ENCODE assay signal across 10 mouse cellular contexts in genomic region chr4:32551337-32551736, GRCm38 (mm10). TPM values are rescaled to one million over a fixed set of nuclear protein-coding genes. Genes with fewer than 3 reads are reported as not detected.
DNase-seq lines count a peak whose midpoint lies in the region; TF ChIP-seq lines count a peak whose summit lies in the region.
"Had no signal": no experiment of that assay in that cellular context is flagged by ENCODE, and none has a peak within 500 bp of the region (broad histone marks: within the 10 kb centered on the region; RNA-seq: fewer than 3 reads in every experiment).

No protein-coding gene starts in this region.

- no peaks in the 10 kb centered on the region for H3K36me3 ChIP-seq in heart, adult 2 months (ENCODE audit: control insufficient read depth, insufficient read depth, low read length)
- no peaks in the 10 kb centered on the region for H3K36me3 ChIP-seq in thymus, adult 2 months (ENCODE audit: control insufficient read depth, insufficient read depth, low read length)

- TF ChIP-seq CTCF in heart, adult 2 months (IDR thresholded peaks at IDR 0.05): peak; percentile 77
- no peak for TF ChIP-seq CTCF in thymus, adult 2 months (IDR thresholded peaks at IDR 0.05; ENCODE audit: borderline replicate concordance, control insufficient read depth, extremely low read depth, insufficient read depth, low read length, poor library complexity)

- no peaks in the 10 kb centered on the region for H3K79me2 ChIP-seq in heart, adult 2 months (replicated peaks; ENCODE audit: control insufficient read depth, insufficient read depth, low read length)

- TF ChIP-seq POLR2A in heart, adult 2 months (IDR thresholded peaks at IDR 0.05; ENCODE audit: insufficient read depth, low read depth, low read length): no peak
- TF ChIP-seq POLR2A in thymus, adult 2 months (IDR thresholded peaks at IDR 0.05; ENCODE audit: control insufficient read depth, extremely low read depth, insufficient read depth, low read length, poor library complexity): no peak

- intact Hi-C loops in heart, adult 2 months (cut with DNase I): loop anchor here (5.0 kb wide), 1 partner anchor 494 kb away; no protein-coding TSS in a partner anchor

- no peak overlapping the region for H3K4me3 ChIP-seq in heart, adult 2 months
- no peak overlapping the region for H3K4me3 ChIP-seq in thymus, adult 2 months (ENCODE audit: control insufficient read depth, insufficient read depth, low read length)

- no peak for TF ChIP-seq EP300 in heart, adult 2 months (IDR thresholded peaks at IDR 0.05; ENCODE audit: insufficient read depth, low read depth, low read length)

- no peak for DNase-seq in heart, adult 2 months
- DNase-seq in heart, adult 8-10 months (ENCODE audit: low spot score): no peak
- peak; percentile 41 for DNase-seq in thymus, adult 2 months
- no peak for DNase-seq in thymus, postnatal 0 days (ENCODE audit: low spot score)
- peak; percentile 72 for DNase-seq in embryo, embryonic 10 days (ENCODE audit: low spot score)
- no peak for DNase-seq in neural tube, embryonic 10.5 days (ENCODE audit: extremely low spot score, low spot score)
- DNase-seq in adipocyte (ENCODE audit: low spot score): no peak
- no peak for DNase-seq in frontal cortex, postnatal 10 days (ENCODE audit: low spot score in 2 of 2)
- DNase-seq: gastrocnemius, postnatal 36 days; thymus, postnatal 36 days had no signal

- no peaks in the 10 kb centered on the region for H3K4me1 ChIP-seq in heart, adult 2 months (ENCODE audit: control insufficient read depth, insufficient read depth, low read length)
- no peaks in the 10 kb centered on the region for H3K4me1 ChIP-seq in thymus, adult 2 months (replicated peaks; ENCODE audit: control insufficient read depth, insufficient read depth, low read length)

- no peak overlapping the region for H3K27ac ChIP-seq in heart, adult 2 months
- no peak overlapping the region for H3K27ac ChIP-seq in thymus, adult 2 months (ENCODE audit: control insufficient read depth, insufficient read depth, low read length)

- H3K9ac ChIP-seq in heart, adult 2 months (ENCODE audit: low read depth, low read length): no peak overlapping the region

- 58% methylated on average over 4 of the region's 4 CpGs for WGBS in heart, adult 2 months
- 76% methylated on average over 4 of the region's 4 CpGs for WGBS in thymus, adult 2 months

- no peaks in the 10 kb centered on the region for H3K27me3 ChIP-seq in heart, adult 2 months (ENCODE audit: control insufficient read depth, insufficient read depth, low read length)
- H3K27me3 ChIP-seq in thymus, adult 2 months (ENCODE audit: control insufficient read depth, insufficient read depth, low read length): no peaks in the 10 kb centered on the region

RNA-seq across cellular contexts. Expression of gene Gja10, which starts 51.2 kb away (rescaled TPM):
- not detected for total RNA-seq in heart, adult 2 months (2021)
- polyA plus RNA-seq in heart, adult 2 months (2012; rRNA removed): not detected in 2 replicates
- not detected for total RNA-seq in heart, adult 8-10 months (2022)
- 0.12 TPM in 1 of 2 replicates, not detected in the other for polyA plus RNA-seq in thymus, adult 2 months (2012; rRNA removed)
- 0.08 TPM in 1 of 2 replicates, not detected in the other for polyA plus RNA-seq in thymus, postnatal 0 days (2015; fragmentation: Nextera tagmentation; extraction: Ambion mirVana)
- total RNA-seq: gastrocnemius, postnatal 36 days had no signal

Comparison
In these comparisons a context has a peak if more than half of its experiments do, and no peak if none do; other contexts are left out.
1. DNase-seq: peak in thymus, adult 2 months (single experiment) and embryo, embryonic 10 days (single experiment); none in heart, adult 2 months (0 of 2), heart, adult 8-10 months (single experiment), thymus, postnatal 0 days (single experiment), neural tube, embryonic 10.5 days (single experiment), adipocyte (single experiment) and frontal cortex, postnatal 10 days (0 of 2).